Mouse (Mus musculus) kidney, postnatal 0 days (tissue): Measurements from ENCODE around the gene Vsig2. TPM values are rescaled to one million over a fixed set of nuclear protein-coding genes. Genes with fewer than 3 reads are reported as not detected.

ENCODE experiments used
- ATAC-seq: fragments of 200-750 bp; cut with Nextera tagmentation; replicated peaks from 2 replicates; pipeline ENCODE4 v1.8.0; 2017; ENCODE audit warnings: low read depth, moderate number of reproducible peaks, moderate TSS enrichment, moderate library complexity; ENCODE audit not compliant: low FRiP score
- DNase-seq: peaks from one replicate; pipeline ENCODE4 v3.0.0-alpha.2; 2016; ENCODE audit warnings: low spot score
- H3K27ac ChIP-seq: fragments of 300-500 bp; sonication (generic); 2 replicates; pipeline ENCODE4 v1.5.1; 2014; ENCODE audit warnings: mild to moderate bottlenecking
- H3K27me3 ChIP-seq: fragments of 300-500 bp; sonication (generic); 2 replicates; pipeline ENCODE4 v1.6.1; 2014; ENCODE audit warnings: low read length, mixed read lengths; ENCODE audit not compliant: insufficient read depth
- H3K36me3 ChIP-seq: fragments of 300-500 bp; sonication (generic); 2 replicates; pipeline ENCODE4 v1.6.1; 2014; ENCODE audit warnings: low read length, mixed read lengths; ENCODE audit not compliant: insufficient read depth
- H3K4me1 ChIP-seq: fragments of 300-500 bp; sonication (generic); replicated peaks from 2 replicates; pipeline ENCODE4 v1.6.1; 2014; ENCODE audit warnings: antibody characterized with exemption, low read length, mixed read lengths; ENCODE audit not compliant: insufficient read depth
- H3K4me2 ChIP-seq: fragments of 300-500 bp; sonication (generic); 2 replicates; pipeline ENCODE4 v1.6.1; 2014; ENCODE audit warnings: mild to moderate bottlenecking, low read length, moderate library complexity, mixed read lengths
- H3K4me3 ChIP-seq: fragments of 300-500 bp; sonication (generic); replicated peaks from 2 replicates; pipeline ENCODE4 v1.5.1; 2014; ENCODE audit warnings: low read depth, low read length
- H3K9ac ChIP-seq: fragments of 300-500 bp; sonication (generic); 2 replicates; pipeline ENCODE4 v1.6.1; 2014; ENCODE audit warnings: low read depth, low read length
- H3K9me3 ChIP-seq: fragments of 300-500 bp; sonication (generic); replicated peaks from 2 replicates; pipeline ENCODE4 v1.6.1; 2016; ENCODE audit warnings: low read length, inconsistent platforms, mixed read lengths
- CTCF ChIP-seq: IDR thresholded peaks from 2 replicates; pipeline ENCODE4 v1.5.1; 2016; ENCODE audit warnings: antibody characterized with exemption, low read depth, mild to moderate bottlenecking, moderate library complexity
- WGBS: fragments of 180-500 bp; shearing (Covaris S2); extraction: QIAGEN DNeasy Blood & Tissue Kit; methylation state at CpG from one replicate; pipeline ENCODE4 v1.1.7; 2014; 5-methylcytosine and 5-hydroxymethylcytosine counted together
- polyA plus RNA-seq: library from polyadenylated mRNA; unstranded; fragments of >200 nt; fragmentation: Nextera tagmentation; extraction: Ambion mirVana; gene quantifications from 2 replicates; pipeline ENCODE4 v1.2.1, GENCODE M21; 2015

Gene Vsig2
- polyA plus RNA-seq, 1 experiment from 2014 or later: 5.5 TPM

DNA sequence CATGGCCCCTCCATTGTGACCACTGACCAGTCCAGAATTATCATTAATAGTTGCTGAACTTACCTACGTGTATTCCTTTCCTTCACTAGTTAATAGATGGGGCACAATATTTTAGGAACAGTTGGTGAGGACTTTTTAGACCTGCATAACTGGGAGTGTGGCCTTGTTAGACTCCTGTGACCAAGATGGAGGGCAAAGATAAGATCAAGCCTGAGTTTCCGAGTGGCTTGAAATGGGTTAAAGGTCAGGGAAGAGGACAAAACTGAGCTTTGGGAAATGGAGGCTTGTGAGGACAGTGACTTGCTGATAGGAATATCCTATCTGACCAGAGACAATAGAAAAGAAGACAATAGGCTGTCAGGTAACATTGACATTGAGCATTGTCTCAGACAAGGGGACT, 13.6 kb upstream of the Vsig2 start:
- TF ChIP-seq CTCF: no peak
- WGBS: 86% methylated on average over 2 of the region's 2 CpGs

DNA sequence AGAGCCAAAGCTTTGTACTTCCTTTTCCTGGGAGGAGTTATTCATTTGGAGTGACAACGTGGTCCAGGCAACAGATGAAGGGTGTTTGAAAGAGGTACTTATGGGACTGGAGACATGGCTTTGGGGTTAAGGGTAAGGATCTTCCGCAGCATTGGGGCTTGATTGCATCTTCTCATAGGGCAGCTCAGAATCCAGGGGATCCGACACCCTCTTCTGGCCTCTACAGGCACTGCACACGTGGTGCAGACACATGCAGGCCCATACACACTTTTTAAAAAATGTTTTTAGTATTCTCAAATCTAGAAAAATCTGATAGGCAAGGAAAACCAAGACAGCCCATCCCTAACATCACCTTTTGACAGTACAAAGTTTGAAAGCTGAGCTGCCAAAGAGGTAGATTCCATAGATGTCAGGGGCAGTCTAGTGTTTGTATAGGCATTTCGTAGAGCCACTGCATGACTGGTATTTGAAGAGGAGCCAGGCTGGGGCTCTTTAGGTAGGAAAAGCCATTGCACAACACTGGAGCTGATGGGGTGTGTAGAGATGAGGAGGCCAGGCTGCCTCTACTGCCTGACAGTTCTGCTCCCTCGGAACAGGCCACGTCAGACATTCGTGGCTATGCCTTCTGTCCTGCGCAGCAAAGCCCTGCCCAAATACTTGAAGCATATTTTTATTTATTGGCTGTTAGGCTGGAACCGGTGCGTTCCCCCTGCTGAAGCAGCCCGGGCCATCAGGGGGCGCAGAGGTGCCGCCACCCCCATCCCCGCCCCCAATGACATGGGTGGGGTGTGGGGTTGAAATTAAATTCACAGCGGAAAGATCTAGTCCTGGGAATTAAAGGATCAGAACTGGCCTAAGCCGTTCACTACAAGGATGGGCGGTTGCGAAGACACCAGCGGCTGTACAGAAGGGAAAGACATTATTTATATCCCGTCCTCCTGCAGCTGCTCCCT, 12.3 kb upstream of the Vsig2 start:
- Histone ChIP-seq H3K27me3 (peaks cover 7% of the 10 kb centered on the region; the same call in 1 of the 2 replicates), H3K27ac (peak overlapping the region; percentile 60), H3K4me3 (peak overlapping the region; percentile 37), H3K4me1 (peaks cover 15% of the 10 kb centered on the region; the same call in 1 of the 2 replicates), H3K36me3 (peaks cover 3% of the 10 kb centered on the region; the same call in 1 of the 2 replicates), H3K9ac (peak overlapping the region; percentile 32; the same call in 1 of the 2 replicates), H3K4me2 (peak overlapping the region; percentile 71), H3K9me3 (no peaks in the 10 kb centered on the region)
- DNase-seq: no peak
- no peak for ATAC-seq
- TF ChIP-seq CTCF: peak; percentile 48; the same call in 1 of the 2 replicates
- WGBS: 26% methylated on average over 21 of the region's 21 CpGs

More for the DNA sequence above, 13.6 kb upstream of the Vsig2 start:
- Histone ChIP-seq H3K36me3 (peaks cover 5% of the 10 kb centered on the region; the same call in 1 of the 2 replicates), H3K27me3 (peaks cover 7% of the 10 kb centered on the region; the same call in 1 of the 2 replicates), H3K27ac (no peak overlapping the region), H3K9me3 (no peaks in the 10 kb centered on the region), H3K4me2 (no peak overlapping the region), H3K4me1 (peaks cover 13% of the 10 kb centered on the region; the same call in 1 of the 2 replicates), H3K9ac (no peak overlapping the region), H3K4me3 (no peak overlapping the region)
- no peak for ATAC-seq
- DNase-seq: no peak

GRCm38 (mm10) chr9:37527396-37528224, 11.4 kb upstream of the Vsig2 start, which contains the start of gene Esam:
TSS of gene Esam (plus strand) at chr9:37528078.
- DNase-seq: peak; percentile 69
- H3K4me1 ChIP-seq: peaks cover 15% of the 10 kb centered on the region; the same call in 1 of the 2 replicates
- WGBS: 6% methylated on average over 40 of the region's 41 CpGs
- no peaks in the 10 kb centered on the region for H3K9me3 ChIP-seq
- H3K4me2 ChIP-seq: peak within 1 kb of the TSS; percentile 71
- H3K36me3 ChIP-seq: no peaks in the 10 kb centered on the region; the same call in 1 of the 2 replicates
- H3K9ac ChIP-seq: peak within 1 kb of the TSS; percentile 35; the same call in 1 of the 2 replicates
- TF ChIP-seq CTCF: peak; percentile 13; the same call in 1 of the 2 replicates
- peak; percentile 33; the same call in 1 of the 2 replicates for ATAC-seq
- H3K27me3 ChIP-seq: peaks cover 7% of the 10 kb centered on the region; the same call in 1 of the 2 replicates
- peak within 1 kb of the TSS; percentile 37 for H3K4me3 ChIP-seq
- H3K27ac ChIP-seq: peak within 1 kb of the TSS; percentile 60

DNA sequence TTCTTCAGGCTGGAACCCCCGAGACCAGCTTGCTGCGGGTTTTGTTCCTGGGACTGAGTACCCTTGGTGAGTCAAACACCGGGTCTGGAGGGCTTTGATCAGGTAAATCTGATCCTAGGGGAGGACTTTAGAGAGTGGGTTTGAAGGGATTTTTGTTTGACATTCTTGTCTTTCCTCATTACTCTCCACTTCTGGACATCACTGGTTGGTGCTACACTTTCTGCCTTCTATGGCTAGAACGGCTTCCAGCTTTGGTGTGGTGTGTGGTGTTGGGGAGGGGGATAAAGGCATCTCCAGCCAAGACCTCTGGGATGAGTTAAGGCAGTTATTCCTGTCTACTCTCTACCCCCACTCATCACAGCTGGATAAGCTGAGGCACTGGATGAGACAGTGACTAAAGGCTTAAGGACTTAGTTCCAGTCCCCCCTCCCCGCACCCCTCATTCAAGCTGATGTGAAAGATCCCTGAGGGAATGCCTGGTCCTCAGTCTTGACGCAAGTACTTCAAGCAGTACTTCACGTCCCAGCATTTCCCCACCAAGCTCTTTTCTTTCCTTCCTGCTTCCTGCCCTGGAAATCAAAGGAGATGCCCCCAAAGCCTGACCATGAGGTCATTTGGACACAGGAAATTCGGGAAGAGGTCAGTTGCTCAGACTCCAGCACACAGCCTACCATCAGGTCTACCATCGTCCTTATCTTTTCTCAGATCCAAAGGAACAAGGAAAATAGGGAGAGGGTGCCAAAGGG, 10.7 kb upstream of the Vsig2 start:
- peak overlapping the region; percentile 71 for H3K4me2 ChIP-seq
- H3K27me3 ChIP-seq: peaks cover 7% of the 10 kb centered on the region; the same call in 1 of the 2 replicates
- no peak for TF ChIP-seq CTCF
- DNase-seq (no peak), ATAC-seq (no peak)
- H3K4me3 ChIP-seq: peak overlapping the region; percentile 37
- 36% methylated on average over 9 of the region's 9 CpGs for WGBS
- H3K27ac ChIP-seq: peak overlapping the region; percentile 58
- H3K4me1 ChIP-seq: peaks cover 15% of the 10 kb centered on the region; the same call in 1 of the 2 replicates
- no peaks in the 10 kb centered on the region for H3K9me3 ChIP-seq
- peak overlapping the region; percentile 35; the same call in 1 of the 2 replicates for H3K9ac ChIP-seq
- no peaks in the 10 kb centered on the region; the same call in 1 of the 2 replicates for H3K36me3 ChIP-seq

- H3K4me2 ChIP-seq: peak overlapping the region; percentile 71
- peak overlapping the region; percentile 58 for H3K27ac ChIP-seq
- 1% methylated on average over 32 of the region's 32 CpGs for WGBS
- TF ChIP-seq CTCF: peak; percentile 52
- H3K4me1 ChIP-seq: peaks cover 15% of the 10 kb centered on the region; the same call in 1 of the 2 replicates
- DNase-seq: peak; percentile 80
- peak overlapping the region; percentile 37 for H3K4me3 ChIP-seq
- H3K36me3 ChIP-seq: no peaks in the 10 kb centered on the region; the same call in 1 of the 2 replicates
- ATAC-seq: peak; percentile 52
- H3K27me3 ChIP-seq: peaks cover 7% of the 10 kb centered on the region; the same call in 1 of the 2 replicates
- H3K9ac ChIP-seq: peak overlapping the region; percentile 46
- no peaks in the 10 kb centered on the region for H3K9me3 ChIP-seq
Observed at GRCm38 (mm10) chr9:37530031-37530887, 8.8 kb upstream of the Vsig2 start.
